Mouse (Mus musculus) ovary, postnatal 14 days (tissue): ENCODE results near the gene Agpat4.
"Not testable (repeated sequence)": the region's sequence is repeated elsewhere in the genome, so short reads cannot be mapped to it uniquely, and the experiment has no call there.

Experiments used
- DNase-seq: peaks from one replicate; pipeline ENCODE4 v3.0.0; 2022; ENCODE audit warnings: low spot score

The Agpat4 gene

DNA sequence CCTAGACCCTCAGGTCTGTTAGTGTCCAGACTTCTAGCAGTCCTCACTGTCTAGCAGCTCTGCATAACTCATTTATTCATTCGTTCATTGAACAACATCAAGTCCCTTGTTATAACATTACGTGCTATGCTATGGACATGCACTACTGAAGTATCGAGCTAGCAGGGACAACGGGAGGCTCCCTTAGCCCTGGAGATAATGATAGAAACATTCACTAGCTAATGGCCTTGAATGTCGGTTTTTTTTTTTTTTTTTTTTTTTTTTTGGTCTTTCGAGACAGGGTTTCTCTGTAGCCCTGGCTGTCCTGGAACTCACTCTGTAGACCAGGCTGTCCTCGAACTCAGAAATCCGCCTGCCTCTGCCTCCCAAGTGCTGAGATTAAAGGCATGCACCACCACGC, 3.8 kb downstream of the Agpat4 start:
- DNase-seq: not testable (repeated sequence)

DNA sequence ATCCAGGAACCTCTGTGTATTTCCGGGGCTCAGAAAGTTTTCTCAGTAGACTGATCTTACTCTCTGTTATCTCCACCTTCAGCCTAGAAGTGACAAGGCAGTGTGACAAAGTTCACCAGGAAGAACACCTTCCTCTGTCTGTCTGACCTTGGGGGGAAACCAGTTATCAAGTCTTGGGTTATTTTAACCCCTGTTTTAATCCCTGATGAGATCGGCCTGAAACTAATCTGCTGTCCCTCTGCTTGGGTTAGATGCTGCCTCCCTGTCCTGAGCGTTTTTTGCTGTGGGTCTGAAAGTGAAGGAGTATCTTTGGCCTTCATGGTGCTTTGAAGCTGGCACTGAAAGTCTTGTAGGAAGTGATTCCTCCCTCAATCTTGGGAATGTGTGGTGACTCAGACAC, 4.7 kb downstream of the Agpat4 start:
- DNase-seq: no peak

DNA sequence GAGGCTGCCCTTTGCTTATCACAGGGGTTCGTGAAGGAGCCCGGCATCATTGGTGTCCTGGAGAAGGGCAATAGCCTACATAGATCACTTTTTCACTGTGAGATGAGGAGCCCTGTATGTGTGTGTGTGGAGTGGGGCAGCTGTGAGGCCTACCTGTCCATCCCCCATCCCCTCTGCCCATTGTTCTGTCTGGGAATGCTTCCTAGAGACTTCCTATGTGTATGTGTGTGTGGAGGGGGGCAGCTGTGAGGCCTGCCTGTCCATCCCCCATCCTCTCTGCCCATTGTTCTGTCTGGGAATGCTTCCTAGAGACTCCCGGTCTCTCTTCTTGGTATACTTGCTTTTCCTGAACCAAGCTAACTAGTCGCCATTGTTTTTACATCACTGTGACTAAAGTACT, 8.6 kb downstream of the Agpat4 start:
- DNase-seq: no peak

DNA sequence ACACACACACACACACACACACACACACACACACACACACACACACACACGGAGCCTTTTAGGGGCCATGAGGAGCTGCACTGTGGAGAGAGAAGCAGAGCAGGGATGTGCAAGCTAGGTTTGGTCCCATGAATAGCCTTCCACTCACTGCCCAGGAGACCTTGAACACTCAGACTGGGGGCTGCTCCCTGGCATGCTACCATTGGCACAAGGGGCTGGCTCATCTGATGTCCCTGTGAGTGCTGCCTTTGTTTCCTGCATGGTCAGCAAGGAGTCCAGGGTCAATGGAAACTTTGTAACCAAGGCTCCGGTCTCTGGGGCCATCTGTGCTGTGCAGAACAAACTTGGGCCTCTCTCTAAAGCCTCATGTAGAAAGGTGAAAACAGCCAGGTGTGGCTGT, 10.5 kb downstream of the Agpat4 start:
- no peak for DNase-seq

DNA sequence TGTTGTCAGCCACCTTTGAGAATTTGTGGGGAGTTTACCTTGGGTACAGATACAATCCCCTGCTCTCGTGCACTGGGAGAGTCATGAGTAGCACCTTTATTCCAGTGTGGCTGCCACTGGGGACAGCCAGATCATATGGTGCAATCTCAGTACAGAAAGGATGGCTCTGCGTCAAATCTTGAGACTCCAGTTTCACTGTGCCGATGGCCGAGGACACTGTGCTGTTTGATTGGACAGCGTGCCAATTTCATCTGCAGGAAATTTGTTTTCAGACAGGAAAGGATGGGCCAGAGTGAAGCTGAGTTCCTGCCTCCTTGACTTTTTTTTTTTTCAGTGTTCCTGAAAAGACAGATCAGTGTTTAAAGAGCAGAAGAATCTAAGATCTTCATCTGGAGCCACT, 12.7 kb downstream of the Agpat4 start:
- no peak for DNase-seq

DNA sequence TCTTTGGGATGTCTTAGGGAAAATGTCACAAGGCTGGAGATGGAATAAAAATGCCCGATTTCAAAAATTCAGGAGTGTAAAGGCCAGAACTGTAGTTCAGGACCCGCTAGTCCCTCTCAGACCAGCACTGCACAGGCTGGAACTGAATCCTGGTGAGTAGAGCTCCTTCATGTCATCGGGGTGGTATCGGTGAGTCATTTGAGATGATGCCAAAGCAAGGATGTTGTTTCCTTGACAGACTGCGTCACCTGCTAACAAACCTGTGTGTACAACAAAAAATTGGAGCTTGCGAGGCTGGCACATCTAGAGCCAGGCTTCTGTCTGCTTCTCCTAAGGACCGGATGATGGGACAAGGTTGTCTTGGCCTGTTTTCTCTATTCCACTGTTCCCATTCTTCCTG, 13.1 kb downstream of the Agpat4 start:
- DNase-seq: no peak

DNA sequence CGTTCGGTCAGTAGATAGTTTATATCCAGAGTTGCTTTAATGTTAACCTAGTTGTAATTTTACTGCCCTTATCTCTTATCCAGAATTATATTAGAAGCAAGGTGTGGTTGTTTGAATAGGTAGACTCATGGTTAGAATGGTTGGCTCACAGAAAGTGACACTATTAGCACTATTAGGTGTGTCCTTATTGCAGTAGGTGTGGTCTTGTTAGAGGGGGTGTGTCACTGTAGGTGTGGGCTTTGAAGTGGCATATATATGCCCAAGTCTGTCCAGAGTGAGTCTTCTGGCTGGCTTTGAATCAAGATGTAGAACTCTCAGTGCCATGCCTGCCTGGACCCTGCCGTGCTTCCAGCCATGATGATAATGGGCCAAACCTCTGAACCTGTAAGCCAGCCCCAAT, 14.4 kb downstream of the Agpat4 start:
- DNase-seq: no peak

DNA sequence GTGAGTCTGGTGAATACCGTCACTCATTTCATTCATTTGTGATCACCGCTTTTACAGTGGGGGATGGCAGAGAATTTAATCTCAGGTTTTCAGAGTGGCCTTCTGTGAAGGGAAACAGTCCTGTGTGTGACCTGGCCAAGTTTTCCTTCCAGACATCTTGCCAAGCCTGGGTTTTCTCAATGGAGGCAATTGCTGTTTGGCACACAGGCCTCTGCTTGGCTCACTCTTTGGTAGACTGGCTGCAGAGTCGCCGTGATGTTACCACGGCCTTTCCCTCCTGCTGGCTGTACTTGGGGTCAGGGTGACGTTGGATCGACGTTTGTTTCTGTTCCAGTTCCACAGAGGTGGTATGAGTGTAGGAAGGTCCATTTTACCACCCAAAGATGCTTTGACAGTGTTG, 15.5 kb downstream of the Agpat4 start:
- no peak for DNase-seq

DNA sequence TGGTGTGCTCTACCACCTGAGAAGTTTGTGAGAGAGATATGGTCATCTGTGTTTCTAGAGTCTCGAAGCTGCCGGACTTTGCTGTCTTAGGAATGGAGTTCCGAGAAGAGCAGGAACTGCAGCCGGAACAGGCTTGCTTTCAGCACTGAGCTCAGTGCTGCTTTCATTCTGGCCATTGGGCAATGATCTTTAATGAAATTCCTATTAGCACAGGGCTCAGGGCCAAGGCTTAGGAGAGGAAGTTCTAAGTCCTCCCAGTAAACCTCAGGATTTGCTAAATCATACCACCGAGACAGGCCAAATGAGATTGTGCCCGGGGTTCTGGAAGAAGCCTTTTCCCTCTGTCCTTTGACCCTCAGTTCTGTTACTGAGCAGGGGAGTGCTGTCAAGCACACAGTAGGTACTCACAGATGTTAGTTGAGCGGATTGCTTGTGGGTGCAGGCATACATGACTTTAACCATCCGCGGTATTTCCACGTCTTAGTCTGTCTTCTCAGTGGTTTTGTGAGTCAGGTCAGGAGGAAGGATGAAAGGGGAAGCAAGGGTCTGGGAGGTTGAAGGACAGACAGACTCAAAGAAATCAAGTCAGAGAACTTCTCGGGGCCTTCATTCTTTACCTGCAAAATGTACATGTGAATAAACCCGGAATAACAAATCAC, 16.6 kb downstream of the Agpat4 start:
- no peak for DNase-seq

DNA sequence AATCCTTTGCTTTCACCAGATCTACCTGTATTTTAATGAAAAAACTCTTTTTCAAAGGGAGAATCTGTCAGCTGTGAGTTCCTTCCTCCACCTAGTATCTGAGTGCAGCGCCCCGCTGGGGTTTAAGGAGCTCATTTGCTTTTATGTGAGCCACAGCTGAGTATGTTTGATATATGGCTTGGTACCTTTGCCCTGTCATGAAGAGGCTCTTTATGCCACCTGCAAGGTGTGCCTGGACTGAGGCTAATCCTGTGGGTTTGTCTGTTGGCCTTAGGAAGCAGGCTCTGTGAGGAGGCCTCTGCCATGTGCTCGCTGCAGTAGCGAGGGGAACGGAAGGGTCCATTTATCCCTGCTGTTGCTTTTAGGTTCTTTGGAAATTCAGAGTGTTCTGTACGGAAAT, 19.9 kb downstream of the Agpat4 start:
- DNase-seq: no peak

DNA sequence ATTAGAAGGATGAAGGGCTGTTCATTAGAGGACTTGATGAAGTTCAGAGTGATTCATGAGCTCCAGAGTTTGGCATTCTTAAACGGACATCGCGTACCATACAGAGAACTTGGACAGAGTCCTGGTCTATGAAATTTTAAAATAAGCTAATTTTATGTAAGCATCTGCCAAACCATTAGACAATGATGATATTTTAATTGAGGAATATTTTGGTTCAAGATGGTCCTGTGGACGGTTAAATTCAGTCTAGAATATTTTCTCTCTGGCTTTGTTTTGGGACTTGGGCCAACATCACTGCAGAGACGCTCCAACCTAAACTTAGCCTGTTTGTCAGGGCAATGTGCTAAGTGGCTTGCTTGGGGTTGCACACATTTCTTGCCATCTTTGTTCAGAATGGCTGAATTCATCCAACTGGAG, 25.5 kb downstream of the Agpat4 start:
- DNase-seq: no peak

DNA sequence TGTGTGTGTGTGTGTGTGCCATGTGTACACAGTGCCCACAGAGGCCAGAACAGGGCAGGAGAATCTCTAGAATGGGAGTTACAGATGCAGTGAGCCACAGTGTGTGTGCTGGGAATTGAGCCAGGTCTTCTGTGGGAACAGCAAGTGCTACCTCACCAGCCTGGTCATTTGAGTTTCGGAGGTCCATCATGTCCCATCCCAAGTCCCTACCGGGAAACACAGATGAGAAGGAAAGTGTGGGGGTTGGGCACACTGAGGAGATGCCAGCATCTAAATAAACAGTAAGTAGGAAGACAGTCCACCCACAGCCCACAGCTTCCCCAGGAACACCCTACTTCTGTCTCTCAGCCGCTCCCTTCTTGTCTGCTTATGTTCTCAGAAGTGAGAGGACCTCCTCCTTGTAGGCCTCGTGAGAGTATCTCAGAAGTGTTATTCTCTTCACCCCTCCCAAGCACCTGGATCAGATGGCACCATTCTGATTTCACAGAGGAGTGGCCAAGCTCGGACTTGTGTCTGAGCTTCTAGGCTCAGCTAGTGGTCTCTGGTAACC, 27.7 kb downstream of the Agpat4 start:
- no peak for DNase-seq

DNA sequence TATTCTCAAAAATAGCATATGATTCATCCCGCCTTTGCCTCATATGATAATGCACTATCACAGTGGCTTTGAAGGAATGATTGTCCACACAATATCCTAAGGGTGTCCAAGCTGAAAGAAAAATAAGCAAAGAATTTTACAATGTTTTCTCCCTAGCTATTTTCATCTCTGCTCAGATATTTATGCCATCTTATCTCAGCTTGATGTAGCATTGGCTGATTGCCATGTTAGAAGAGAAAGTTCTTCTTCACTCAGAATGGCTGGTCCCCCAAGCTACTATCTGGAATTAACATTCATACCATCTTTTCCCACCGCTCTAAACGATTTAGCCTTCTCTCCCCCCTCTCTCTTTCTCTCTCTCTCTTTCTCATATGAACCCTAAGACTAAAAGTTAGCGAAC, 29.3 kb downstream of the Agpat4 start:
- DNase-seq: no peak

DNA sequence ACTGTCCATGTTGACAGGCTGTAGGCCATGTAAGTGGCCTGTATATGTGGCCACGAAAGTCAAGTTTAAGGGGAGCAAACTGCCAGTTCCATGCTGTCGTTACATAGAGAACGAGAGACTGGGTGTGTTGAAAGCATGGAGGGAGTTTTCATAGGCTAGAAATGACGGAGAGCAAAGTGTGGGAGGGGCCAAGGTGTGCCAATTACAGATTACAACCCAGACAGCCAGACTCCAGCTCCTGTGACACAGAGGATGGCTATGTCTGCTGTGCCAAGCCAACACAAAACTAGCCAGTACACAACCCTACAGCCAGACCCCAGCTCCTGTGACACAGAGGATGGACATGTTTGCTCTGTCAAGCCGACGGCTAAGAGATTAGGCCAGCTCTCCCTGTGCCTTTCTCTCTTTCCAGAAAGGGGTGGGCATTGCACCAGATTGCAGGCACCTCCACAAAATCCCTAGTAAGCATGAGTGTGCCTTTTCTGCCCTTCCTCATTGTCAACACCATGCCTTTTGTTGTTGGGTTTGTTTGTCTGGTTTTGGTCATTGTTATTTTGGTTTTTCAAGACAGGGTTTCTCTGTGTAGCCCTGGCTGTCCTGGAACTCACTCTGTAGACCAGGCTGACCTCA, 30.8 kb downstream of the Agpat4 start:
- DNase-seq: no peak

DNA sequence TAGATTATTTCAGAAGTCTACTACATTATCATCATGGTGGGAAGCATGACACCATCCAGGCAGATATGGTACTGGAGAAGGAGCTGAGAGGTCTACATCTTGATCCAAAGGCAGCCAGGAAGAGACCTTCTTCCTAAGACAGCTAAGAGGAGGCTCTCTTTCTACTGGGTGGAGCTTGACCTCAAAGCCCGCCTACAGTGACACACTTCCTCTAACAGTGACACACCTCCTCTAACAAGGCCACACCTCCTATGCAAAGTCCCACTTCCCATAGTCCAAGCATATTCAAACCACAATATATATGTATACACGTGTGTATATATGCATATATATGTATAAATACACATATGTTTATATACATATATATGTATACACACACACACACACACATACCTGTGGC, 32.5 kb downstream of the Agpat4 start:
- DNase-seq: no peak

DNA sequence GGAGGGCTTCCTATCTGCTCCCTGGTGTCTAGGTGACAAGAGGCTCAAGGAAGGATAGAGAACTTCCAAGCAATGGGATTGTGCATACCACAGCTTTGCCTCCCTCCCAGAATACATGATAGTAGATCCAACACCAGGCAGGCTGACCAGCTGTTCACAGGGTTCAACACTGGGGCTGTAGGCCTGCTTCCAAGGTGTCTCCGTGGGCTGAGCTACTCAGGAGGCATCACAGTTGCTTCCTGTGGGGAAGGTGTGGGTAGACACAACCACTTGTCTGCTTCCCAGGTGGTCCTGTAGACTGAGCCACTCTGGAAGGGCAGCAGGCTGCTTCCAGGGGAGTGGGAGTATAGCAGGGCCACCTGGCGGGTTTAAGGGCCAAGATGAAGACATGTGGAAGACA, 35.8 kb downstream of the Agpat4 start:
- no peak for DNase-seq

DNA sequence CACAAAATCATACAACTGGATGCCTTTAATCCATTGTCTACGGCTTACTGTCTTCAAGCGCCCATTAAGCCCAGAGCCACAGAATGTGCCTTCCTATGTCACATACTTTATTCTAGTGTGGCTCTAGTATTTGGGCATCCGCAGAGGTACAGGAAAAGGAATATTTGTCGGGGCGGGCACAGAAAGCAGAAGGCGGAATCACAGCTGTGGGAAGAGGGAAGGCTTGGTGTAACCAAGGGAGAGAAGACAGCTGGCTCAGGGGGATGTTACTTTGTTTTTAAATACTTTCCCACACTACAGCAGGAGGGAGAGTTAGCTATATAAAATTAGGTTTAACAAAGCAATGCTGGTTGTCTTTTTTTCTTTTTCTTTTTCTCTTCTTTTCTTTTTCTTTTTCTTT, 36.7 kb downstream of the Agpat4 start:
- DNase-seq: no peak

DNA sequence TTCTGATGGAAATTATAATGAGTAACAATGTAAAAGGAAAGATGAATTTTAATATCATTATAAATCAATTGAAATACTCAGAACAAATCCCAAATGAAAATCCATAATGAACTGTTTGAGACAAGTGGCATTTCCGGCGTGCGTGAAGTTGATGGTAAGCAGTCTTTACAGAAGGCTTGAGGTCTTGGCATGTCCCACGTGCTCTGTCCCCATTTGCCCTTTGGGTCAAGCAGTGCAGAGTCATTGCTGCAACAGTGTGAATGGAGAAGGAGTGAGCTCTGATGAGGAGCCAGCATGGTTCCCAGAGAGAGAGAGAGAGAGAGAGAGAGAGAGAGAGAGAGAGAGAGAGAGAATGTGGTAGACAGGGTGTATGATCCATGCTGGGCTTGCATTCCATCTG, 37.4 kb downstream of the Agpat4 start:
- no peak for DNase-seq

DNA sequence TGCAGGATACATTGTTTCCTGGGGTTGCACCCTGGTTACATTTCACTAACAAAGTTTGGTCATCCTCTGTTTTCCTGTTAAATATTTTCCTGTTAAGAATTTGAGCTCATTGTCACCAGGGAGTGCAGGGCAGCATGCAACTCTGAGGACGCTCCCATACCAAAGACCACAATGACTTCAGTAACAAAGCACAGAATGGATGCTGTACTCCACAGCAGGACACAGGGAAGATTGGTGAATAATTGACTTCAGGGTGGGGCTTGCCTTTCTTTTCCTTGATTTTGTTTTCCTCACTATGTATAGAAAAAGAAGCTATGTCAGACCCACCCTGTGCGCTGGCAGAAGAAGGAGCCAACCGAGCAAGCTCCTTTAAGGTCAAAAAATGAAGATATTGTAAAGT, 38.2 kb downstream of the Agpat4 start:
- DNase-seq: no peak

DNA sequence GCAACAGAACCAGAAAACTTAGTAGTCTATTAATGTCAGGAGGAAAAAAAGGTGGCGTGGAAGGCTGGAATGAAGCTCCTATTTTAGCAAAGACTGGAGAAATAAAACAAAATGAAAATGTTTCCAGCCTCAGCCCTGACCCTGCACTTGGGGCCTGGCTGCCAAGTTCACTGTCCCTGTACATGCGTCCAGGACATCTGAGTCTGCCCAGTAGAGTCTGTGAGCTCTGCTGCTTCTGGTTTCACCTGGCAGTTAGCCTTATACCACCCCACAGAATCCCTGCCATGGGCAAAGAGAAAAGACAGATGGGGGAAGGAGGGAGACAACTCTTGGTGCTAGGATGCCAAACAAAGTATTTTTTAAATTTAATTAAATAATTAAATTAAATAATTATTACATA, 38.7 kb downstream of the Agpat4 start:
- DNase-seq: no peak

DNA sequence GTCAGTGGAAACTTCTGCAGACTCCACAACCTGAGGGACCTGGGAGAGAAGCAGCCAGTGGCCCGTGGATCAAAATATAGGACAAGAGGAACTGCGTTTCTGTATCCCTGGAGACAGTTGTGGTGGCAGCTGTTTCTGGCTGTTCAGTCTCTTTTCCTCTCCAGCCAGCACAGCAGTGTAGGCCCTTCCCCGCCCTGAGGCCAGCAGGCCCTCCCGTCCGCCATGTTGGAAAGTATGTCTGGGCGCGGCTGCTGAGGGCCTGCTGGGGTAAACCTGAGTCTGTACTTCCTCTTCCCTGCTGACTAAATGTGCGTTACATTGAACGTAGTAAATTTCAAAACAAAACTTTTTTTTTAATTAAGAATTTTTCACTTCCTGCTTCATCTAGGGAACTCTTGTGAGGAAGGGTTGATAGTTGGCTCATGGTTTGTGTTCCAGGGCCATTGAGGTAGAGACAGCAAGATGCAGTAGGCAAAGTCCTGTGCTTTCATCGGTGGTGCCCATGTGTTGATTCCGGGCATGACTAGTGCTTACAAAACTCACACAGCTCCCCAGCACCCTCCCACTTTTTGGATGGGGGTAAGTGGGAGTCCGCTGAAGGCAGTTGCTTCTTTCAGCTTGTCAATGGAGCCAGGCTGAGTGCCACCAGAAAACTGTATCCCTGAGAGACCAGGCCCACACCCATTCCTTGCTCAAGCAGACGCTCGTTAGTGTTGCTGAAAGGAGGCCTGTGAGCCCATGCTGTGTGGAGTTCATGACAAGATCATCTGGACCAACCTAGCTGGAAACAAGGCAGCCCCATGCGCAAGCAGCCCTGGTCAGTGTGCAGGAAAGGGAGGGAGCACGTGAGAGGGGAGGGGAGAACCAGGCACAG, 40.9 kb downstream of the Agpat4 start:
- no peak for DNase-seq

DNA sequence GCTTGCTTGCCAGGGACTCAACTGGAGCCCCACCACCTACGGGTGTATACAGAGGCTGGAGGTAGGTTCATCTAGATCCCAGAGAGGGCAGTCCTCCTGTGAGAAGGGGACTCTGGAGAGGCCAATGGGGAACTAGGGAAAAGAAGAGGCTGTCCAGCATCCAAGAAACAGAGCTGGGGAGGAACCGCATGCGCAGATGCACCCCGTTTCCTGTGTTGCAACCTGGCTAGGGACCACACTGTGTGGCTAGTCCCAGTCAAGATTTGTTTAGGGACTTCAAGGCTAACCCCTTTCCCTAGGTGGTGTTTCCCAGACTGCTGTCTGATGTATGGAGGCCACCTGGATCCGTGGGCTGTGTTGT, 41.5 kb downstream of the Agpat4 start:
- no peak for DNase-seq

DNA sequence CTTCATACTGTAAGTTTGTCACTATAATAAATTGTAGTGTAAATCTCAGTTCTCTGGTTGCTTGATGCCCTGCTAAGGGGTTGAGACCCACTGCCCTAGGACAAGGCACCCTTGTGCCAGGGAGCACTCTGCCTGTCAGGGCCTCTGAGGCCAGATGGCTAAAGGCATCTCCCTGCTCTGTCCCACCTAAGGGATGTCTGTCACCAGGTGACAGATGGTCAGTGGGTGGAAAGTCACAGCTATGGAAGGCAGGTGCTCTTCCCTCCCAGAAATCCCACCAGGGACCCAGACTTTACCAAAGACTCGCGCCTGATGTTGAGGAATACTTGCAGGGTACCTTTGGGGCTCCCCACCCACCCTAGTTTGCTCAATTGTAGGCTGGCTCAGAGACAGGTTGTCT, 42.0 kb downstream of the Agpat4 start:
- DNase-seq: no peak
